Mouse (Mus musculus) kidney, adult 11 months (tissue): Measurements from ENCODE around the gene Prnp.
A peak's percentile ranks its signal among the peaks of the same experiment; 100 is the strongest.

ENCODE experiments used
- DNase-seq: peaks from one replicate; pipeline ENCODE4 v3.0.0; 2022

The Prnp gene

DNA sequence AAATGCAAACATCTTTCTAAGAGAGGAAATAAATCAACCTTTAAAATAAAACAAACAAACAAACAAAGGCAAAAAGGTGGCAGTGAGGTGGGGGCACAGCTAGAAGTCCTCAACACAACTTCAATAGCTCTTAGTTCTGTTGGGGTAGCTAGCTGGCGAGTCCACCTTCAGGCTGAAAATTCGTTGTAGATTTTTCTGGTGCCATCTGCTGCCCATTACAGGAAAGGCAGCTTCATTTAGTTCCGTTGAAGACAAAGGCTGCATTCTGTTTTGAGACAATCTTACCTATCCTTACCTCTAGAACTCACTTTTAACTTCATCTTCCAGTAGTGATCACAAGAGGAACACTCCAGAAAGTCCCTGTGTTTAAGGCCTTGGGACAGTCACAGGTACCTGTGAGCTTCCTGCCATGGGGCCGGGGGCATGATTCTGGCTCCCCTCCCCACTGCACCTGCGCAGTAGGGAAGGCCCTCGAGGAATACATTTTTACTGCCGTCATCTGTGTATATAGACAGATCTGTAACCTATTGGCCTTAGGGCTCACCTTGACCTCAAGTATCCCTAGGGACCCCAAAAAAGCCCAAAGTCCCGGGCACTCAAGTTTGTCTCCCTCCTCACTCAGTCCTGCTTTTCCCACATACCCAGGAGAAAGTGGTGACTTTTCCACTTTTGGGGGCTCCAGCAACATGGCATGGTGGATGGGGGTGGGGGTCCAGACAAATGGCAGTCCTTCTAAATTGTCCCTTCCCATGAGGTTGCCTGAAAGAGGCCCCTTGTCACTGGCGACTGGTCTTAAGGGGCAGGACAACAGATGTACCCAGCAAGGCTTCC, 40.3 kb downstream of the Prnp start:
- peak; percentile 11 for DNase-seq

DNA sequence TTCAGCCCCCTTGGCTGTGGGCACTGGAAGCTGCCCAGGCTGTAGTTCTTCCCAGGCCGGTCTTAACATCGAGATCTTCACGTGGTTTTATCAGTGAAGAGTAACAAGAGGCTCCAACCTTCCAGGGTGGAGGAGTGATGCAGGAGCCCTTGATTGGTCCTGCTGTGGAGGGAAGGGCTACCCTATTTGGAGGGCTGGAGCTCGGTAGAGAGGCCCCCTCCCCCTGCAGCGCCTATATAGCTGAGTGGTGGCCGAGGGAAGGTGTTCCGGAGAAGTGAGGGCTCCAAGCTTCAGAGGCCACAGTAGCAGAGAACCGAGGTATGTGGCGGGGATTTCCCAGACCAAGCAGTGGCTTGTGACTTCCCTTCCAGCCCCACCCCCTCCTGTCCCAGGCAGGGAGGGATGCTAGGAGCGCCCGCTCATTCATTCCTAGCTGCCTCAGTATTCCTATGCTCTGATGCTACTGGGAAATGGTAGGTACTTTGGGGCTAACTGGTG, 40.9 kb downstream of the Prnp start, which contains the start of gene Prnd:
Gene Prnd, plus strand, starts transcription at position 264 of the 498 bp plus-strand sequence.
- peak; percentile 1 for DNase-seq

DNA sequence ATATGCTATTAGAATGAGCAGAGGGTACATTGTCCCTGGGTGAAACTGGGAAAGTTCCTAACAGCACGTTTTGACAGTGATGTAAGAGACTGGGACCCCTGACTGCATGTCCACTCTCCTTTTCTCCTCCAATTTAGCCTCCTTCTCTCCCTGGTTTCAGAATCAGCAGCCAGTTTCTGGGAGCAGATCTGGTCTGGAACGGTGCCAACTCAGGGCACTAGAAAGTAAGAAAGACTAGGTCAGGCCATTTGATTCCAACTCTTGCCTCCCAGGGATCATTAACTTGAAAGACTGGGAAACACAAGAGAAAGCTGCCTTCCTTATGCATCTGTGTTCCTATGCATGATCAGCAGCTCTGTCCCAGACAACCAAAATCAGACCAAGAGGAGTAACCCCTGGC, 42.7 kb downstream of the Prnp start:
- peak; percentile 5 for DNase-seq

DNA sequence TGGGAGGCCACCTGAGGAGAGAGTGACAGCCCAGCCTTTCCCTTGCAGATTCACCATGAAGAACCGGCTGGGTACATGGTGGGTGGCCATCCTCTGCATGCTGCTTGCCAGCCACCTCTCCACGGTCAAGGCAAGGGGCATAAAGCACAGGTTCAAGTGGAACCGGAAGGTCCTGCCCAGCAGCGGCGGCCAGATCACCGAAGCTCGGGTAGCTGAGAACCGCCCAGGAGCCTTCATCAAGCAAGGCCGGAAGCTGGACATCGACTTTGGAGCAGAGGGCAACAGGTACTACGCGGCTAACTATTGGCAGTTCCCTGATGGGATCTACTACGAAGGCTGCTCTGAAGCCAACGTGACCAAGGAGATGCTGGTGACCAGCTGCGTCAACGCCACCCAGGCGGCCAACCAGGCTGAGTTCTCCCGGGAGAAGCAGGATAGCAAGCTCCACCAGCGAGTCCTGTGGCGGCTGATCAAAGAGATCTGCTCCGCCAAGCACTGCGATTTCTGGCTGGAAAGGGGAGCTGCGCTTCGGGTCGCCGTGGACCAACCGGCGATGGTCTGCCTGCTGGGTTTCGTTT, 43.3 kb downstream of the Prnp start:
- peak; percentile 40 for DNase-seq

DNA sequence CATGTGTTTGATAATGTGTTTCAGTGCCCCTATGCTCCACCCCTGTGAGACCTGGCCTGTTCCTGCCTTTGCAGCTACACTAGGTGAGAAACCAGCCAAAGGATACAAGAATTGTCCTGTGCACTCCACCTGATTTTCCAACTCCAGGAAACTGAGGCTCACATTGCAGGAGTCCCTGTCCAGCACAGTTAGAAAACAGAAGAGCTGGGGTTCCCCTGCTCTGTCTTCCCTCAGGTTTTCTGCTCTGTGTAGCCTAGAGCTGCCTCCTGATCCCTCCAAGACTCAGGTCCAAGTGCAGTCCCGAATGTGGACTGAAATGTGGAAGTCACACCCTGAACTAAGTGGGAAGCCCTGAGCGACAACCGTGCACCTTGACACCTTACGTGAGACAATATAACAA, 44.0 kb downstream of the Prnp start:
- peak; percentile 1 for DNase-seq

DNA sequence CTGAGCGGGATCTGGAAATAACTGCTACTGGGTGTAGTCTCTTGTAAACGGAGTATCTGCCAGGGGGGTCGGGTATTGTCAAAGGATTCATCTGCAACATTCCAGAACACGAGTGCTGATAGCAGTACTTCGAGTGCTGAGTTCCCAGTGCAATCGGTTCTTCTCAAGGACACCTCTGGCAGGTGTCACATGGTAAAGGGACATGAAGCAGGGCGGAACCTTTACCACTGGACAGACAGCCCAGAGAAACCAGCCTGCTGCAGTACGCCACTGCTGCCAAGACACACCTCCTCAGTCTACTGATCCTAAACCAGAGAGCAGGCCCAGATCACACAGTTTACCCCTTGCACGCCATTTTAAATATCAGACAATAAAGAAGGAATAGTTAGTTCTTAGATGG, 45.1 kb downstream of the Prnp start:
- DNase-seq: peak; percentile 17

DNA sequence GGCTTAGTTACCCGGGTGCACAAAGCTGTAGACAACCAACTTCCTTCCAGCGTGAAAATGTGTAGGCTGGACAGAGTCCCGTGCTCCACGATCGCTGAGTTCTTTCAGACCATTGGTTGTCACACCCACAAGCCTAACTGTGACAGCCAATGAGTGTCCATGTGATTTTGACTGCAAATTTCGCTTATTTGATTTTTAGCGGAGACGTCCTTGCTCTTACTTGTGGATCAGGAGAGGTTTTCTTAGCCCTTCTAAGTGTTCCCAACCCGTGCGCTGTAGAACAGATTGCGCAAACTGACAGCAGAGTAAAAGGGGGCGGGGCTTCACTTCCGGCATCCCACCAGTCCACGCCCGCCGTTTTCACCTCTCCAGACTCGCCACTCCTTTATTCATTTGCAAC, 45.5 kb downstream of the Prnp start:
- peak; percentile 9 for DNase-seq

DNA sequence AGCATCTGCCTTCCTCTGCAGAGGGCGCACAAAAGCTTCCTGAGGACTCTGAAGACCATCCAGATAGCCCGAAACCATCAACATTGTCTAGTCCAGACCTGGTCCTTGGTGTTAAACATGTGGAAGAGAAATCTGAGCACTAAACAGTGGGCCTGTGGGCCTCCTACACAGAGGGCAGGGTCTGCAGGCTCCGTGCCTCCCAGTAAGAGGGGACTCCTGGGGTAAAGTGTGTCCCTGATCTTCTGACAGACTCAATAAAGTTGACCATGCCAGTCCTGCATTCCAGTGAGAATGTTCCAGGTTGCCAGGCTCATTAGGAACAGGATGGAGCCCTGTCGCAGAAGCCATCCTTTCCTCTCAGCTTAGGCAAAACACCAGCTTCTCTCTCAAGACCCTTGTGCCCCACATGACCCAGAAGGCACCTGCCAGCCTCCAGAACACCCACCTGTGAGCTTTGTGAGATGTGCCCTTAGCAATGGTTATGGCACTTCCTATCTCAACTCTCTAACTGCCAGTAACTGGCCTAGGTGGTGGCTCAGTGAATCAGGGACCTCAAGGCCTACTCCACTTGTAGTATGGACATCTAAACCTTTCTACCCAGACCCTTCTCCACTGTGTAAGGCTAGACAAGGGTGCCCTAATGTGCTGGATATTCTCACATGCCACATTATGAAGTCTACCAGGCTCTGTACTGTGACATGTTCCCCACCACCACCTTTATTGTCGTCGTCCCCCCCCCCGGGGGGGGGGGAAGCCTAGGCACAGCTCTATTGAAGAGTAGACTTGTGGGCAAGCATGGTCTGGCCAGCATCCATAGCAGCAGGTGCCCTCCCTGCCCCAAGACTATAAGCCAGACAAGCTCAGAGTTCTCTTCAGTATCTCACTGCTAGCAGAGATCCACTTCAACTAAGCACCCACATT, 46.9 kb downstream of the Prnp start:
- no peak for DNase-seq

DNA sequence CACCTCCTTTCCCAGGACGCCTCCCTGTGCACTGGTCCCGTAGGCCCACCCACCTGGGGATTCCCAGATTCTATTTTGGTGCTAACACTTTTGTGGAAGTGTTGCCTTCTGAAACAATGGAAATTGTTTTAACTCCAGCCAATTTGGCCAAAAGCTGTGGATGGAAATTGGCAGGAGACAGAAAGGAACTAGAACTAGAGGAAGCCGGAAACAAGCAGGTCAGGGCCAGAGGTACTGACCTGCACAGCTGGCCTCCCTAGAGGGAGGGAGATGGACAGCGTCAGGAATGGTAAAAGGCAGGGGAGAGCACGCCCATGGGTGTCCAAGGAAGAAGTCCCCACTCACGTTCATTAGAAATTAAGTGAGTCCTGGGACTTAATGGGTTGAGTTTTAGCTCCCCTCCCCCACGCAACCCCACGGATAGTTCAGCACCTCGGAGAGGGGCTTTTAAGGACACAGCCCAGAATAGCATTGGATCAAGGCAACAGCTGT, 48.0 kb downstream of the Prnp start:
- no peak for DNase-seq

DNA sequence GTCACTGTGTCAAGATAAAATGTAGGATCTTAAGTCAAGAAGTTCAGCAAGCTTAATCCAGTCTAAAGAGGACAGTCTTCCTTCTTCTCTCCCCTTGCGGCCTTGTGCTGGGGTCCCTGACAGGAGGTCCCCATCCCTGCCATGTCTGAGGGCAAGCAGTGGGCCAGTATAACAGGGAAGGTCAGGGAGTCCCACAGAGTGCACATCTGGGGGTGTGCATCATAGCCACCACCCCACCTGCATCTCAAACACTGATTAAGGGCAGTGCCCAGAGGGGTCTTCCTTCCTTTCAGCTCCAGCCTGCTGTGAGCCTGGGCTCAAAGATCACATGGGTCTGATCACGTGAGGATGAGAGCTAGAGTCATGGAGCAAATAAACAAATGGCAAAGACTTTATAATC, 51.9 kb downstream of the Prnp start:
- no peak for DNase-seq

DNA sequence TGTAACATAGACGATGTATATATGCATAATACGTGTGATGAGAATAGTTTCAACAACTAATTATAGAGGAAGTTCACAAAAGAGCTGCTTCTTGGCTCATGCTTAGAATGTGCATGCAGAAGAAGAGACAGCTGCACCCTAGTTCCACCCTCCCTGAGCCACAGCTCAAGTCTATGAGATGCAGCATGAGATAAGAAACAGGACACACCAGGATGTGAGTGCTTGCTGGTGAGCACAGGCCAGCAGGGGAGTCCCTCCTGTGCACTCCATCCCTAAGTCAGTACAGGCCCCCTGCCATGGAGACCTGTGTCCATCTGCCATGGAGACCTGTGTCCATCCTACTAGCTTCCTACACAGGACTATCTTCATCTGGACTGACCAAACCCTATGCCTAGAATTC, 60.9 kb downstream of the Prnp start:
- no peak for DNase-seq

DNA sequence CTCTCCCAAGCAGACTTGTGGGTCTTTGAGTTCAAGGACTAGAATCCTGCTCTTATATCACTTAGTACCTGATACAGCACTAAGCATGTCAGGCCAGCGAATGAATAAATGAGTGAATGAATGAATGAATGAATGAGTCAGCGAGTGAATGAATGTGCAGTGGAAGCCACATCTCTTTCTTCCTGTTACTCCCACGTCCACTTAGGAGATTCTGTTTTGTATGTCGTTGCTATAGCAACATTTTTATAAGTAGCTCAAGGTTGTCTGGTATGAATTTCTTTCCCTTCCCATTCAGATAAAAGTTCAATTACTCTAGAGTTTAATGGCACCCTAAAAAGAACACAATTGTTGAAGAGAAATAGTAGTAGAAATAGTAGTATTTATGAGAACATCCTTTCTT, 61.4 kb downstream of the Prnp start:
- no peak for DNase-seq

DNA sequence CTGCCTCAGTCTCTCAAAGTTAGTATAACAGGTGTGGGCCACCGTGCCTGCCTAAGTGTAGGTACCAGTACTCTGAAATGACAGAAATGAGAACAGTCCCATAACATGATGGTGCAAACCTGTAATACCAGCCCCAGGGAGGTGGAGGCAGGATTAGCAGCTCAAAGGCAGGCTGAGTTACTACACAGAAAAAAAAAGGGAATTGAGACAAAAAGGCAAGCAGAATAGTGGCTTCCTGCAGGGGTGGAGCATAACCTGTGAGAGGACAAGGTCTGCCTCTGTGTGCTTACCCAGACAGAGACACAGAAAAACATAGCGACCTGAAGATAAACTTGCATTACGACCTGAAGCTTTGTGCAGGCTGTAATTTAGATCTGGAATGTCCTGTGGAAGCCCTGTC, 66.9 kb downstream of the Prnp start:
- DNase-seq: no peak

DNA sequence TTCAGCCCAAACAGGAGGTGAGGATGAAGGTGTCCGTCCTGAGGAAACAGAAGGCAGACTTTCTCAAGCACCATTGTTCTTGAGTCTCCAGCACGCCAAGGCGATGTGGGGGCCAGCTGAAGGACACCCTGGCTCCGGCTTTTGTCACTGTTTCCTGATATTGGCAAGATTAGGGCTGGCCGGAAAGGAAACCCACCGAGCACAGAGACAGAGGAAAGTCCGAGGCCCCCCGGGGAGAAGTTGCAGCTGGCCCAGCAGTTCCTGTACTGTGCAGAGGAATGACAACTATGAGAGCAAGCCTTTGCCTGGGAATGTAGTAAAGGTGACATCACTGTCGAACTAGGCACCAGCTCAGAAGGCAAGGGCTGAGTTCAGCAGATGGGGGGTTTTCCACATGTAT, 71.1 kb downstream of the Prnp start:
- DNase-seq: peak; percentile 55

DNA sequence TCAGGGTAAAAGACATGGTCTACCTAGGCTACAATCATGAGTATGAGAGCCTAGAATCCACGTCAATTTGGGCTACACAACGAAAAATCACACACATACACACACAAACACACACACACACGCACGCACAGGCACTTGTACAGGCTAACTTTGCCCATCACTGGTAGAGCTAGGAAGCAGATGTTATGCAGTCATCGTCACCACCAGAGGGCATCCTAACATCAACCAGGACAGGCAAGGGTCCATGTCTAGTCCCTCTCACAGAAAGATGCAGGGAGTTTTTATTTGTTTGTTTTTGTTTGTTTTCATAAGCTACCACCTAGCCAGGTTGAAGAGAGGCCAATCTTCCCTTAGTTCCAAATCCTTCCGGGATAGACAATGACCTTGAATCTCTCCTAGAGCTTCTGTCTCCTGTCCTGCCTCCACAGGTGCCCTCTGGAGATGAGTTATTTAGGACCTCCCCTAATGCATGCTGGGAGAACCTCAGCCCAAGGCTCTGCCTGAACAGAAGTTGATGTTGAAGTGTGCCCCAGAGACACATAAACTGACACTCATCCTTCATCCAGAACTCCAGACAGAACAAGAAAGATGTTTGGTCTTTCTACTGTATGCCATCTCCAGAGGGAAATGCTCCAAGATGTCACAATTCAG, 72.9 kb downstream of the Prnp start:
- DNase-seq: peak; percentile 26

DNA sequence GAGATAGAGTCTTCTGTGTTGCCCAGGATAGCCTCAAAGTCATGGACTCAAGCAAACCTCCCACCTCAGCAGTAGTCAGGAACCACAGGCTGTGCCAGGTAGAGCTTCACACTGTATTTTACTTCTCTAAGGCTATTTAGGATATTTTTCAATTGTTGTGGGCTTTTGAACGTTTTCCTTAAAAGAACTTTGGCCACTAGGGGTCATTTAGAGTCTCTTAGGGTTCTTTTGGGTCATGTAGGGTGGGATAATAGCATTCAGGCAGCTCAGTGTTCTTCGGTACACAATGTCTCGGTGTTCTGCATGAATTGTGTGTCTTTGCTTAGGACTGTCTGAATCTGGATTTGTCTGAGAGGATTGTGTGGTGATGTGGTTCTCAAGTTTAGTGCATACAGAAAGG, 78.2 kb downstream of the Prnp start:
- no peak for DNase-seq
